Mouse (Mus musculus): ENCODE measurements around the gene Mapk7.

- TF ChIP-seq CTCF (IDR thresholded peaks at IDR 0.05; ENCODE audit: control insufficient read depth, insufficient read depth, insufficient replicate concordance, low read depth, low read length) = no peak
- TF ChIP-seq POLR2A (IDR thresholded peaks at IDR 0.05; ENCODE audit: control insufficient read depth, low read depth, low read length) = no peak
These were observed 43.2 kb upstream of the Mapk7 start for GRCm38 (mm10) chr11:61537362-61537761.
